Mouse (Mus musculus) brain, embryonic 18.5 days (tissue): Measurements from ENCODE around the gene Ryk.
A peak's percentile ranks its signal among the peaks of the same experiment; 100 is the strongest.

Experiments used
- DNase-seq: peaks from one replicate; pipeline ENCODE4 v3.0.0-alpha.2; 2012; ENCODE audit warnings: low read depth, low spot score

The Ryk gene

DNA sequence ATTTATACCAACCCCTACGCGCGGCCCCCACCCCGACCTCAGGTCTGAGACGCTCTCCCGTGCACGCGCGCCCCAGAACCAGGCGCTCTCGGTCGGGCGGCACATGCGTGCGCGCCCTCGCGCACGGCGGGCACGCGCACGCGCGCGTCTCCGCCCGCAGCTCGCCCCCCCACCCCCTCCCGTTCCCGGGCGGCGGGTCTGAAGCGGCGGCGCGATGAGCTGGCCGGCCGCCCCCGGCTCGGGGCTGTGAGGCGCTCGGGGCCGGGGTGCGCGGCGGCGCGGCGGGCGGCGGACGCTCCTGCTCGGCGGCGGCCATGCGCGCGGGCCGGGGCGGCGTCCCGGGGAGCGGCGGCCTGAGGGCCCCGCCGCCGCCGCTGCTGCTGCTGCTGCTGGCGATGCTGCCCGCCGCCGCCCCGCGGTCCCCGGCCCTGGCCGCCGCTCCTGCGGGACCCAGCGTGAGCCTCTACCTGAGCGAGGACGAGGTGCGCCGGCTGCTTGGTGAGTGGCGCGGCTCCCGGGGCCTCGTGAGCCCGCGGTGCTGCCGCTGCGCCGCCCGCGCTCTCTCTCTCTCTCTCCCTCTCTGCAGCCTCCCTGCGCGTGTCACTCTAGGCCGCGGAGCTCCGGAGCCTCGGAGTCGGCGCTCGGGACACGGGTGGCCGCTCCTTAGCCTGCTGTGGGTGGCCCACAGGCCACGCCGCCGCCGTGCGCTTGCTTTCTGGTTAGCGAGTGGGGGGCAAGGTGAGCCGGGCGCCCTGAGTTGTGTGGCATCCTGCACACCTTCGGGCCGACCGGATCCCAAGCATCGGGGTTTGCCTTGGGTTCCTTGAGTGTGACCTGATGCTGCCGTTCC, at the start of gene Ryk:
Gene Ryk (plus strand): TSS at position 176 of the 850 bp plus-strand sequence.
- peak; percentile 52 for DNase-seq

DNA sequence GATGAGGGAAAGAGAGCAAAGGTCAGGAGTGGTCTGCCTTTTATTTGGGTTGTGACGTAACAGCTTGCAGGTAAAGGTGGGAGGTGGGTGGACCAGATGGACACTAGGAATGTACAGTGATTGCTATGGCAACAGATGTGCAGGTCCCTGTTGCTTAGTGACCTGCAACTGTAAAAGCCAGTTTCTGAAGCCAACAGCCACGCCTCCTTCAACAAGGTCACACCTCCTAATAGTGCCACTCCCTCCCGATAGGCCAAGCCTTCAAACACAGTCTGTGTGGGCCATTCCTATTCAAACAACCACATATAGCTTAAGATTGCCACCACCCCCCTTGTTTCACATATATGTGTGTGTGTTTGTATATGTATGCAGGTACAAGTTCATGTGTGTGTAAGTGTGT, 45.2 kb upstream of the Ryk start:
- DNase-seq = no peak

DNA sequence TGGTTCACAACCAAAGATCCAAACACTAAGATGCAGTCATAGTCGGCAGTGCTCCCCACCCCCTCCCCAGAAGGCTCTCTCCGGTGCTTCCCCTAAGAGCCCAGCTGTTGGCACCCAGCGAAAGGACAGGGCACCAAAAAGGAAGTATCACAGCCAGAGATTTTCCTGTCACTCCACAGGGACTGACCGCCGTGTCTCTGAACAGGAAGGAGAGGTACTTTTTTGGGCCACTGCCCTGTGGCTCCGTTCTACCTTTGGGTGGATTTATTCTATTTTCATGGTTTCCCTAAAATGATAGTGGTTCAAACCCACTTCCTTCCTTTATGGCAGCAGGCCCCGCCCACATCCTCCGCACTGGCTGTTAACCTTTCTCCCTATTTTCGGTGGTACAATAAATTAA, 42.9 kb upstream of the Ryk start:
- no peak for DNase-seq

DNA sequence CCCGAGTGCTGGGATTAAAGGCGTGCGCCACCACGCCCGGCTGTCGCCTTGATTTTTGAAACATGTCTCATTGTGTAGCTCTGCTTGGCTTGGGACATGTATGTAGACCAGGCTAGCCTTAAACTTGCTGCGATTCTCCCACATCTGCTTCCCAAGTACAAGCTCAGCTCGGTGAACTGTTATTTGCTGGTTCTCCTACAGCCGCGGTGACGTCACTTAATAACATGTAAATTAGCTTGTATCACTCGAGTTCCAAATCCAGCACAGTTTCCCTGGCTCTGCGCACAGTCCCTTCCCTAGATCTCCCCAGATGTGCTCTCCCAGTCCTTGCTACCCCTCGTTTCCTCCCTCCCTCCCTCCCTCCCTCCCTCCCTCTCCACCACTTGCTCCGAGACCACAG, 41.9 kb upstream of the Ryk start:
- no peak for DNase-seq

DNA sequence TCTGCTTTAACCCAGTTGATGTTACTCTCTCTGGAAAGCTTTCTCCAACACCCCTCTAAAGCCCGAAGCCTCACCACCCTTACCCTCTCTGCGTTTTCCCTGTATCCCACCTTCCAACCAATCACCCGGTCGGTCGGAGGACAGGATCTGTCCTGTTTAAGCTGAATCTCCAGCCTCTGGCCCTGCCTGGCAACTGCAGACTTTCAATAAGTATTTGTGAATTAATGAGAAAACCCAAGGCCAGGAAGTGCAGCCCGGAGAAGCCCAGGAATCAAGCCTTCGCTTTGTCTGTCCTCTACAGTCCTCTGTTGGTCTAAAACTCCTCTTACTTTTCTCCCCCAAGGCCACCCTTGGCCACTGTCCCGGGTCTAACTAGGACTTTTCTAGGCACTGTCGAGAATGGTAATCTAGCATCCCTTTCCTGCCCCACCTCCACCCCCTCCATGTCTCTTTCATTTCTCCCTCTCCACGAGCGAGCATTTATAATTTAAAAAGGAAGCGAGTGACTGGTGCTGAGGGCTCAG, 41.4 kb upstream of the Ryk start:
- DNase-seq = no peak

DNA sequence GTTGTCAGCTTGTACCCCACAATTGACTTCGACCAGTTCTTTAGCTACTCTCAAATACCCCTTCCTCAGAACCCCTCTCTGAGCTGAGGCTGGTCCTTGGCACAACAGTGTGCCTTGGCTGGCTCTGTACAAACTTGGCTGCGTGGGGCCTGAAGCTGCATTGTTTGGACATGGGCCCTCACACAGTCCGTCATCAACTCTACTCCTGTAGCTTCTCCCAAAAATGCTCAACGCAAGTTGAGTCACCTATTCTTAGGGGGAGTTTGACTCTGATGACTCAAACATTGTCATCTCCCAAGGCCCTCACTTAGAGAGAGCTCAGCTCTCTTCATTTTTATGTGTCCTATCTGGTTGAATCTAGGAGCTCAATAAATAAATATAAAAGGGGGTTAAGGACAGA, 36.3 kb upstream of the Ryk start:
- no peak for DNase-seq

DNA sequence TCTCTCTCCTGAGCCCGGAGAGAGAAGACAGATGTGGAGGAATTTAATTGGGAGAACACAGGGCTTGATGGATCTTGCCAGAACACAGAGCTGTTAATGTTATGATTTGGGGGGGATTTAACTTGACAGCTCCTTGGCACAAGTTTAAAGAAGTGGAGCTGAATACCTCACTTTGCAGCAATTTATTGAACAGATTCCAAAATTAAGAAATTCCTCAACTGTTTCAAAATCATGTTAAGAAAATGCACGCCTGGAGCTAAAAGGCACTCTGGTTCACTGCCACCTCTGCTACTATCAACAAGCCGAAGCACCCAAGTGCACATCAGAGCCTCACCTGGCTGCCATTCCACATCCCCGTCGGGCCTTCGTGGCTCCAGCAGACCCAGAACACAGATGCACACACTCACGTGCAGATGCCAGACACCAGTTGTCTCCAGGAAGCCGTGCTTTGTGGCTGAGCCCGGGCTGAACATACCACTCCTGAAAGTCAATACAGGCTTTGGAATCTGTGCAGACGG, 28.6 kb upstream of the Ryk start:
- DNase-seq = no peak

DNA sequence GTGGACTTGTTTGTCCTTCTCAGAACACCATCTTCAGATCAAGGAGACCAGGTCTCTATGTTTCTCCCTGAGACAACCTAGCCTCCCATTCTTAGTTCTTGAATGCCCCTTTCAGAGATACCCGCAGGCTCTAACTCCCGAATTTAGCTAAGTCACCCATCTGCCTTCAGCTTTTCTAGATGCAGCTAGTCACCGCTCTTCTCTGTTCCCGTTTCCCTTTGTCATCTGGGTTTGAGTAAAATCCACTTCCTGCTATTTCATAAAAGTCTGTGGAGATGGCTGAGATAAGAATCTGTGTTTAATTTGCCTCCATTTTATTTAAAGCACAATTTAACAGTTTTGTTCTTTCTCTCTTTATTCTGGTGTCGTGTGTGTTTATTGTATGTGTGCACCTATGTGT, 23.5 kb upstream of the Ryk start:
- no peak for DNase-seq

DNA sequence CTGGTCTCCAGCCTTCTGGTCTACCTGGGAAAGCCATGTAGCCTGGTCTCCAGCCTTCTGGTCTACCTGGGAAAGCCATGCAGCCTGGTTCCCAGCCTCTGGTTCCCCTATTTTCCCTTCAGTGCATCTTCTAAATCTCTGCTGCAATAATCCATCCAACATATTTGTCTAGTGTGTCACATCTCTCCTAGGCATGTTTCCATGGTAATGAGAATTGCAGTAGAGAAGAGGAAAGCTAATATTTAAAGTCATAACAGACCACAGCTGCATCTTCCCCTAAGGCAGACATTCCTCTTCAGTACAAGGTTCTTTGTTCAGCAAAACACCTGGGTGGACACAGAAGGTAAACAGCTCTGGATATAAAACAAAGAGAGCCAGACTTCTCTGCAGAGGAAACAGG, 16.5 kb upstream of the Ryk start:
- DNase-seq = no peak

DNA sequence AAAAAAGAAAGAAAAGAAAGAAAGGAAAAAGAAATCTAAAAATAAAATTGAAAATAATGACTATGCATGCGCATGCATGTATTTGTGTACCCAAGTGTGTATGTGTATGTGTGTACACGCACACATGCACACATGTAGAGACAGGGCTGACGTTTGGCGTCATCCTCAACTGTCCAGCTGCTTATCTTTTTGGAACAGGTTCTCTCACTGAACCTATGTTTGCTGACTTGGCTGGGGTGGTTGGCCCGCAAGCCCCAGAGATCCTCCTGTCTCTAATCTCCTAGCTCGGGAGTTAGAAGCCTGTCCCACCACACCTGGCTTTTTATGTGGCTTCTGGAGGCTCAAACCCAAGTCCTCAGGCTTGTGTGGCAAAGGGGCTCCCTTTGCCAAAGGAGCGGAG, 6.1 kb upstream of the Ryk start:
- DNase-seq = no peak

DNA sequence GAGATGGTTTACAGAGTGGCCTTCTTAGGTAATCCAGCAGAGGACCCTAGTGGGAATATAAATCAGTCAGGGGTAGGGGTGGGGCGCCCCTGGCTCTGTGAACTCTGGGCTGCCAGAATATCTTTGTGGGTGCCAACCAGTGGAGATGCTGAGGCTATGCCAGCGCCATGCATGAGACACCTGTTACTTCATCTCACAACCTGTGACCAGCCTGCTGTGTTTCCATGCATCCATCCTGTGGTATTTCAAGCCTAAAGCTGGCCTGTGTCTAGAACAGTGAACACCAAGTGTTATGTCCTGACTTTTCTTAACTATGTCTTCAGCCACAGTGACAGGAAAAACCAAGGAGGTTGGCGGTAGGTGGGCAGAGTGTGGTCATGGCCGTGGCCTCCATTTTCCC, 3.2 kb upstream of the Ryk start:
- DNase-seq = no peak

DNA sequence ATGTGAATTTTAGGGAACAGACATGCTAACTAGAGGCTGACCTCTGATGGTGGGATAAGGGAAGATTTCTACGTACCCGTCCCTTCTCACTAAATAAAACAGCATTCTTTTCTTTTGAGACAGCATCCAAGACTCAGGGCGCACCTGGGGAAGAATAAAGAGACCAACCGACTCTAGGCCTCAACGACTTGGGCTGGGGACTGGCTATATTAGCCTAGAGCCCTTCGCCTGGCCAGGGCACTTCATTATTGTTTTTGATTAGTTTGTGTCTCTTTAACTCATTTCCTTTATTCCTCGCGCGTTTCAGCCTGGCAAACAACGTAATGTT, 339 bp upstream of the Ryk start:
- no peak for DNase-seq

DNA sequence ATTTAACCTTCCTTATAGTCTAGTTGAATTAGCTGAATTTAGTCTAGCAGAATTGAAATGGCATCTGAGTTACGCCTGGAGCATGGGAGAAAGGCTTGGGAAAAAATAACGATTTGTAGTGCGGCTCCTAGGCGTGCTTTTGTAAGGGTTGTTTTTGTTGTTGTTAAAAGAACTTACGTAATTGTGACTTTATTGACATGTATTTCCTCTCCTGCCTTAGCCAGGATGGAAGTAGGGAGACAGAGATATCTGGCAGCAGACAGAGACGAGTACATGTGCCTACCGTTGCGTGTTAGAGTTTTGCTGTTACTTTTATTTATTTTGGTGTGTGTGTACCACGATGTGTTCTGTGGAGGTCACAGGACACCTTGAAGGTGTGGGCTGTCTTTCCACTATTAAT, 1.6 kb downstream of the Ryk start:
- DNase-seq = no peak

DNA sequence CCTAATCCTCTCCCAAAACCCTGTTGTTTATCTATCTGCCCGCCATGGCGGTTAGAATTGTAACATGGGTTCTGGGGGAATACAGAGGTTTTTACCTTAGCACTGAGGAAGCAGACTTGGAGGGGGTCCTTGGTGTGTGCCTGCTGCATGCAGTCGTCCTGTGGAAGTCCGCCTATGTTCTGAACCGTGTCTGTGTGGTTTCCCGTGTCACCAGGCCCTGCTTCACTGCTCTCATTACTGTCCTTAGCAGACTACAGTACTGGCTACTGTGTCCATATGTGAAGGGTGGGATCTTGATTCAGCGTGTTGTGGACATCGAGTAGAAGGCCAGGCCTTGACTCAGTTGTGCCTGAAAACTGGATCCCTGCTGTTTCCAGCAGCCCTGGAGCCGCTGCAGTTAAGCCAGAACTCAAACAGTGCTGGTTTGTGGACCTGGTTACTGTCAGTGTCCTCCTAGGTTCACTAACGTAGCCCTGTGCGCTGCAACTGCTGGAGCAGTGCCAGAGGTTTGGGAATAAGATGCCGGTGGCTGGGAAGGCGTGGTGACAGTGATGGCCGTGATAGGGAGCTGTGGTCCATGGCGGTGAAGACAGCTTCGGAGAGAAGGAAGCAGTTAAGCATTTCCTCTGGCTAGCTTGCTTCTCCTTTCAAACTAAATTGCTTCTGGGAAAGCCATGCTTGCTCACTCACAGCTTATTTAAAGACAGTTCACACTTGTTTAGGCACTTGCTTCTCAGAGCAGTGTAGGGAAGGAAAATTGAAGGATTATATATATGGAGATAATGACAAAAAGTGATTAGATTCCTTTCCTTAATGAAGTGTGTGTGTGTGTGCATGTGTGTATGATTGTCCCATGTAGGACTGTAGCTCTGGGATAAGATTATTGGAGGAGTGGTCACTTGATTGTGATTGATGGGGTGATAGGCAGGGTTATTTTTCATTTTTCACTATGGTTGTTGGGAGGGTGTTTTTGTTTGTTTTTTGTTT, 6.4 kb downstream of the Ryk start:
- no peak for DNase-seq

DNA sequence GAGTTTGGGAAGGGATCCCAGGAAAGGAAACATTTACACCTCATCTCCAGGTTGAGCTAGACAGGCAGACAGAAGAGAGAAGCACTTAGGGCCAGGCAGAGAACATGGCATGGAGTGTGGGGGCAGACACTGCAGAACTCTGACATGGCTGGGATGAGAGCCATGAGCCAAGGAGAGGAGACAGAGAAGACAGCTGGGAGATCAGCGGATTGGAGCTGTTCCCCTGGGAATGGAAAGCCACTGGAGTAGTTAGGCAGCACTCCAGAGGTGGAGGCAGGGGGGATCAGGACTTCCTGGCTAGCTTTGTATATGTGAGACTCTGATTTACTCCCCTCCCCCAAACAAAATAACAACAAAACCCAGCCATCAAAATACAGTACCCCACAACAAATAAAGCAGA, 7.1 kb downstream of the Ryk start:
- no peak for DNase-seq

DNA sequence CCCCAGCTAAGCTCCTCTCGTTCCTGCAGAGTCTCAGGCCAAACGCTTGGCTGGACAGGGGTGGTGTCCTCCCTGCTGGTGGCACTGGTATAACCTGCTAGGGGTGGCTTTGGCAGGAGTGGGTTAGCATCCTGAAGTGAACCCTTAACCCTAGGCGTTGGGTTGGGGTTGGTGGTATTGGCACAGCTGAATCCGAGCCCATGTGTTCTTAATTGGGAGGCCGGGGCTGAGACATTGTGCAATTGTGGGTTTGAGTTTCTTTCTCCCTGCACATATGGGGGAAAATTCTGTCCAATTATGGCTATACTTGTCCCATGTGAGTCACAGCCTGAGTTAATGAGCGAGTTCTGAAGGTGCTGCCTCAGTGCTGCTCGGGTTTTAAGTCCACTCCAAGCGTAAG, 7.8 kb downstream of the Ryk start:
- no peak for DNase-seq

DNA sequence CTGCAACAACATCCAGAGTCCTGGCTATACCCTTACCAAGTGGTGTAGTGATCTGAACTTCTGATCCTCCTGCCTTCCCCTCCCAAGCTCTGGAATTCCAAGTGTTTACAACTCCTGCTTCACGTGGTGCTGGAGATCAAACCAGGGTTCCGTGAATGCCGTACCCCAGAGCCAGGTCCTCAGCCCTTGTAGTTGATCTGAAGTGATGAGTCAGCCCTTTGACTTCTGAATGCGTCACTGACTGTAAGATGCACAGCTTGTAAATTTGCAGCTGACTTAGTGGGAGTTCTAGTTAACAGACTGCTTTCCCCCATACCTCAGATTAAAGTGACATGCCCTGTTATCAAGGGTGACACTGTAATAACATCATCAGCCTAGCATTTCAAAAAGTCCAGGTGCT, 8.9 kb downstream of the Ryk start:
- no peak for DNase-seq

DNA sequence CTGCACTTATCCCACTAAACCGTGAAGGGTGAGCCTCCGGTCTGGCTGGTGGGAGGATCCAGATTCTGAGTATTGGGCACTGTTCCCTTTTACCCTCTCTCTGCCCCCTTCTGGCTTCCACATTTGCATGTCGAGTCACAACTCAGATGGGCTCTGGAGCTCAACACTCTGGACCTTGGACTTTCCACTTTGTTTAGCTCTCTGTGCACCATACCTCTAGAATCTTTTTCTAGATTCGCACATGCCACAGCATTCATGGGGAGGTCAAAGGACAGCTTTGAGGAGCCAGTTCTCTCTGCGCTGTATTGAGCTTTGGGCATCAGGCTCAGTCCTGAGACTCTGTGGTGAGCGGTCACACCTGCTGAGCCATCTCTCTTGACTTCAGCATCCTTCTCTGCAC, 11.1 kb downstream of the Ryk start:
- DNase-seq = no peak

DNA sequence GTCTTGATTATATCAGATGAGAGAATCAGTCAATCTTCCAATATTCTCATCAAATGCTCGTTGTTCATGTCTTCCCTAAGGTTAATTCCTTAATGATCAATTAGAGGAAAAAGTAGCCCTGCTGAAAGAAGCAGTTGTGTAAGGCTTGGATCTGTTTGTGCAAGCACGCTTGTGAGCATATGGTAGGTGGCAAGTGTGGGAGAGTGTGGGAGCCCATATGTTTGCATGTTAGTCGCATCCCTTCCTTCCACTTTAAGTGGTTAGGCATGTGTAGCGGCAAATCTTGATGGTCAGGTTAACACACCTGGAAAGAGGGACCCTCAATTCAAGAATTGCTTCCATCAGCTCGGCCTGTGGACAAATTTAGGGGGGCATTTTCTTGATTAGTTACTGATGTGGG, 11.6 kb downstream of the Ryk start:
- DNase-seq = no peak

DNA sequence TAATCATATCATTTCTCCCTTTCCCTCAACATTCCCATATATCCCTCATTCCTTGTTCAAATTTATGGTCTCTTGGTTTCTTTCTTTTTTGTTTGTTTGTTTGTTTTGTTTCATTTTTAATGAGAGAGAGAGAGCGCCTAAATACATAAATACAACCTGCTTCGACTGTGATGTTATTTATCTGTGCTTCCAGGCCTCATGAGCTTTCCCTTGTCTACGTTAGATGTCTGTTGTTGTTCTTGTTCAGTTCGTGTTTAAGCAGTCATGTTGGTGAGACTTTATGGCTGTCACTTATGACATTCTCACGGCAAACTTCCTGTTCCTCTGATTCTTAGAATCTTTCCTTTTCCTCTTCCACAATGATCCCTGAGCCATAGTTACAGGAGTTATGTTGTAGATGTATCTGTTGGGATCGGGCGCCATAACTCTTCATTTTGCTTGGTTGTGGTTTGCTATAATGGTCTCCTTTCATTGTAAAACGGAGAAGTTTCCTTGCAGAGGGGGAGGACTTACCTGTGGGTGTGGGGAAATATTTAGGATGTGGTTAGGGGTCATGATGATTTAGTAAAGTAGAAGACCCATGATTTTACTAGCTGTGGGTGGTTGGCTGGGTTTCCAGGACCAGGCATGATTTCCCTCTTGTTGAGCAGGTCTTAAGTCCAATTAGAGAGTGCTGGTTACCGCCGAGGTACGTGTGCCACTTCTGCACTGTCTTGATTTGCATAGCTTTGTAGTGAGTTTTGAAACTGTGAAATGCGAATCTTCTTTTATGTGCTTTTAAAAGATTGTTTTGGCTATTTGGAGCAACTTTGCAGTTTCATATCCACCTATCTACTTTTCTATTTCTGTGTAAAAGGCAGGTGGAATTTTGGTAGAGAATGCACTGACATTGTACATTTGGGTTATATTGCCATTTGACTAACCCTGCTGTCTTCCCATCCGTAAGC, 17.6 kb downstream of the Ryk start:
- DNase-seq = no peak

DNA sequence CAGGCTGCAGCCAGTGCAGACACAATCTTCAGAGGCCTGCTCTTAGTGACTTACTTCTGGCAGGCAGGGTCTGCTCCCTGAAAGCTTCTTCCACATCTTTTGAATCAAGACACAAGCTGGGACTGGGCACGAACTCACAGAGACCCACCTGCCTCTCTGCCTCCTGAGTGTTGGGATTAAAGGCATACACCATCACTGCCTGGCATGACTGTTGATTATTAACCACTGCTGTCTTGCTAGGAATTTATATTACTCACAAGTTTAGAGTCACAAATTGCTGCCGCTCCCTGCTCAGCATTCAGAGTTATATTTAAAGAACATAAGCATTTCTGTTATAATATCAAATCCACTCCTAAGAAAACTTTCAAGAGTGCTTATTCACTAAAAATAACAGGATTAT, 23.1 kb downstream of the Ryk start:
- no peak for DNase-seq
